In the genomic region with DNA sequence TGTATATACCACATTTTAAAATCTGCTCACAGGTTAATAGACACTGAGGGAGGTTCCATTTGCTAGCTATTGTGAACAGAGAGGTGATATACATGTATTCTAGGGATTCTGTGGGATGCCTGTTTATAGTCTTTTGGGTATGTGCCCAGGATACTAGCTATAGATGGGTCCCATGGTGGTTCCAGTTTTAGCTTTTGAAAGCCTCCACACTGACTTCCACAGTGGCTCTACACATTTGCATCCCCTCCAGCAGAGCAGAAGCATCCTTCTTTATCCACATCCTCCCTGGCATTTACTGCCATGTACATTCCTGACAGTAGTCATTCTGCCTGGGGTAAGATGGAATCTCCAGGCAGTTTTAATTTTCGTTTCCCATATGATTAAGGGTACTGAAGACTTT, we compare ENCODE assay signal across 29 mouse cellular contexts. TPM values are rescaled to one million over a fixed set of nuclear protein-coding genes. Genes with fewer than 3 reads are reported as not detected.
"Had no signal": no experiment of that assay in that cellular context is flagged by ENCODE, and none has a peak within 500 bp of the region (broad histone marks: within the 10 kb centered on the region; RNA-seq: fewer than 3 reads in every experiment).

No protein-coding gene starts in this region.

- H3K9me3 ChIP-seq: embryonic facial prominence, embryonic 10.5 days; embryonic facial prominence, embryonic 12.5 days; embryonic facial prominence, embryonic 13.5 days; embryonic facial prominence, embryonic 15.5 days; forebrain, embryonic 10.5 days; forebrain, embryonic 12.5 days; forebrain, embryonic 13.5 days; forebrain, embryonic 15.5 days had no signal

- H3K9ac ChIP-seq: embryonic facial prominence, embryonic 12.5 days; embryonic facial prominence, embryonic 13.5 days; embryonic facial prominence, embryonic 15.5 days; forebrain, embryonic 12.5 days; forebrain, embryonic 13.5 days; forebrain, embryonic 15.5 days; forebrain, postnatal 0 days had no signal

- DNase-seq: cerebellum, adult 8-10 months; cerebellum, adult 9-10 months; cerebellum, adult 9-11 months; cerebellum, postnatal 10 days; cerebellum, postnatal 14 days; cerebellum, postnatal 25 days; cerebellum, postnatal 36 days; embryo, embryonic 11 days; forebrain, postnatal 0 days; gastrocnemius, adult 2 months; gastrocnemius, postnatal 10 days; gastrocnemius, postnatal 14 days; gastrocnemius, postnatal 25 days; gastrocnemius, postnatal 36 days; heart, adult 11 months; heart, adult 18-20 months; heart, adult 2 months had no signal

- ATAC-seq: forebrain, embryonic 13.5 days; forebrain, embryonic 14.5 days; forebrain, embryonic 15.5 days; forebrain, embryonic 16.5 days; forebrain, postnatal 0 days had no signal

- H3K36me3 ChIP-seq: embryonic facial prominence, embryonic 10.5 days; embryonic facial prominence, embryonic 12.5 days; embryonic facial prominence, embryonic 13.5 days; embryonic facial prominence, embryonic 15.5 days; forebrain, embryonic 10.5 days; forebrain, embryonic 12.5 days; forebrain, embryonic 15.5 days had no signal

- H3K4me3 ChIP-seq: embryonic facial prominence, embryonic 10.5 days; embryonic facial prominence, embryonic 12.5 days; embryonic facial prominence, embryonic 13.5 days; embryonic facial prominence, embryonic 15.5 days; erythroblast, embryonic 14.5 days; forebrain, embryonic 10.5 days; forebrain, embryonic 12.5 days; forebrain, embryonic 13.5 days; forebrain, embryonic 15.5 days; gastrocnemius, adult 2 months; heart, adult 2 months had no signal

- H3K4me1 ChIP-seq: embryonic facial prominence, embryonic 10.5 days; embryonic facial prominence, embryonic 12.5 days; embryonic facial prominence, embryonic 13.5 days; embryonic facial prominence, embryonic 15.5 days; forebrain, embryonic 12.5 days; forebrain, embryonic 13.5 days; forebrain, embryonic 15.5 days had no signal

- H3K27me3 ChIP-seq: embryonic facial prominence, embryonic 12.5 days; embryonic facial prominence, embryonic 13.5 days; embryonic facial prominence, embryonic 15.5 days; forebrain, embryonic 12.5 days; forebrain, embryonic 13.5 days; forebrain, embryonic 15.5 days had no signal

- H3K27ac ChIP-seq: embryonic facial prominence, embryonic 10.5 days; embryonic facial prominence, embryonic 12.5 days; embryonic facial prominence, embryonic 13.5 days; embryonic facial prominence, embryonic 15.5 days; forebrain, embryonic 10.5 days; forebrain, embryonic 12.5 days; forebrain, embryonic 13.5 days; forebrain, embryonic 15.5 days; gastrocnemius, adult 2 months; heart, adult 2 months had no signal

- H3K4me2 ChIP-seq: embryonic facial prominence, embryonic 12.5 days; embryonic facial prominence, embryonic 13.5 days; embryonic facial prominence, embryonic 15.5 days; forebrain, embryonic 12.5 days; forebrain, embryonic 13.5 days; forebrain, embryonic 15.5 days had no signal

RNA-seq across cellular contexts. Expression of gene Dcun1d4, which starts 30.5 kb away (rescaled TPM):
- polyA plus RNA-seq: erythroblast, embryonic 14.5 days had no signal

RNA-seq across cellular contexts. Expression of gene Cwh43, which starts 44.4 kb away (rescaled TPM):
- polyA plus RNA-seq: embryonic facial prominence, embryonic 10.5 days; embryonic facial prominence, embryonic 12.5 days; erythroblast, embryonic 14.5 days; forebrain, embryonic 10.5 days; forebrain, embryonic 11.5 days; forebrain, embryonic 14.5 days; forebrain, embryonic 16.5 days; heart, adult 2 months had no signal
